Mouse (Mus musculus): ENCODE measurements around the gene Crat.

- TF ChIP-seq CTCF (IDR thresholded peaks at IDR 0.05; ENCODE audit: control insufficient read depth, insufficient read depth, low read length) (no peak), POLR2A (IDR thresholded peaks at IDR 0.05; ENCODE audit: borderline replicate concordance, control insufficient read depth, low read depth, low read length) (no peak)
Measured at GRCm38 (mm10) chr2:30413038-30413973, 2.3 kb downstream of the Crat start.

All from bone marrow, adult 2 months (tissue).